Mouse (Mus musculus) liver, postnatal 0 days (tissue): ENCODE measurements around the gene Sdr39u1.

ENCODE experiments used
- CTCF ChIP-seq: sonication (generic); IDR thresholded peaks from 2 replicates; pipeline ENCODE4 v1.5.1; 2016; ENCODE audit warnings: antibody characterized with exemption, low read depth
- EP300 ChIP-seq: IDR thresholded peaks from 2 replicates; pipeline ENCODE4 v1.6.1; 2016; ENCODE audit warnings: antibody characterized with exemption, low read depth, mild to moderate bottlenecking

GRCm38 (mm10) chr14:55873242-55873713 is 26.8 kb downstream of the Sdr39u1 start:
- no peak for TF ChIP-seq CTCF
- TF ChIP-seq EP300: no peak
